Mouse (Mus musculus) adrenal gland, postnatal 36 days (tissue): ENCODE data around the gene Ptprr. TPM values are rescaled to one million over a fixed set of nuclear protein-coding genes. Genes with fewer than 3 reads are reported as not detected.

Experiments used
- DNase-seq, 2 experiments: peaks; one replicate each; pipeline ENCODE4 v3.0.0; 2021; ENCODE audit warnings: mixed read lengths in 1 of 2
- total RNA-seq, 2 experiments: library from RNA; stranded (reverse); gene quantifications; 2 replicates each; pipeline ENCODE4 v1.2.3; 2021

Gene Ptprr
- total RNA-seq, 2 experiments from 2014 or later: 2.9 to 3.6 TPM

DNA sequence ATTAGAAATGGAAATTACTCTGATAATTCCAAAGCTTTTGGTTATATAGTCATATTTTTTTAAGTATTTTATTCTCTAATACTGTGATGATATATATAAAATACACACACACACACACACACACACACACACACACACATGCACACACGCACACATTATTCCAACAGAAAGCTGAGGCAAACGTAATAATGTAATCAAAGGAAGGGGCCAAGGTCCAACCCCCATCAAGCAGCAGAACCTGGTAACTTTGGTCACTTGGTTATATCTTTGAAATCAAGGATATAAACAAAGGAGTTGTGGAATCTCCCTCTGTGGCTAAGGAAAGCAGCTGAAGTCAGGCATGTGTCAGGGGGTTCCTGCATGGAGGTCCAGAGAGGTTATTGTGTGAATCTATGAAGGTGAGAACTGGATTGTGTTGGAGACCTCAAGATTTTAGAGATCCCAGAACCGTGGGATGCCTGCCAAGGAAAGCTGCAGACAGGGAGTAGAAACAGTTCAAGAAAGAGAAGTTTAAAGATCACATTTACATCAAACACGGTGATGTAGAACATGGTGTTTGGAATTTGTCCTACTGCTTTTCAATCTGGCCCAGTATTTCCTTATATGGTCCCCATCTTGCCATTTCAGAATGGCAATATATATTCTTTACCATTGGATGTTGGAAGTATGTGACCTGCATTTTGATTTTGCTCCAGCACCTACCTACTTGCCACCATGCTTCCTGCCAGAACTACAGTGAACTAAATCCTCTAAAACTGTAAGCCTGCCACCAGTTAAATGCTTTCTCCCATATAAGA, 98.1 kb downstream of the Ptprr start:
- no peak for DNase-seq

DNA sequence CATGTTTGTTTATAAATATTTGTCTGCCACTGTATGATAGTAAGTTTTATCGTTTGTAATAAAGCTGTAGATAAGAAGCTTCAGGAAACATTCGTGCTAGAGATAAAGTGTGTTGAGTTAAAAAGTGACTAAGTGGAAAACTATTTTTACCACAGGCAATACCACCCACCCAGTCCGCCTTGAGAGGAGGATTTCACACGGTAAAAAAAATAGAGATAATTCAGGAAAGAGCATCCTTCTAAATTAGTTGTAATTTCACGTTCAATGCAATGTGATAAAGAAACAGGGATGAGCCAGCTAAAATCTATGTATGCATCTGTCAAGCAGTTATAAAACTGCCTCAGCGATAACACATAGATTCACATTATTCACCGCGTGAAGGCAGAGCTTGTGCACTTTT, 99.0 kb downstream of the Ptprr start:
- no peak for DNase-seq

DNA sequence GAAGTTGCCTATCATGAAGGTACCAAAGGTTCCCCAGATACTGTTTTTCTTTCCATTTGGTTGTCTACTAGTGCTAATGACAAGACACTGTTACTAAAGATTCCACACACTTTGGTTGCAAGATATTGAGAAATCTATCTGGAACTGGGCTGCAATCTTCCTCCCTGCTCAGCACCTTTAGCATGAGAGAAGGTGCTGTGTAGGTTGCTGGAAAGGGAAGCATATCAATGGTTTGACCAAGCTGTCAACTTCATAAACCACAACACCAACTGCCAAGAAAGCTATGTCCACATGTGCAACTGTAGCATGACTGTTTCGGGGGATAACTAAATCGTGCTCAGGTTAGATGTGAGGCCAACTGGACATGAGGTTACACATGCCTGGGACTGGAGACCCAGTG, 103.5 kb downstream of the Ptprr start:
- DNase-seq: no peak

DNA sequence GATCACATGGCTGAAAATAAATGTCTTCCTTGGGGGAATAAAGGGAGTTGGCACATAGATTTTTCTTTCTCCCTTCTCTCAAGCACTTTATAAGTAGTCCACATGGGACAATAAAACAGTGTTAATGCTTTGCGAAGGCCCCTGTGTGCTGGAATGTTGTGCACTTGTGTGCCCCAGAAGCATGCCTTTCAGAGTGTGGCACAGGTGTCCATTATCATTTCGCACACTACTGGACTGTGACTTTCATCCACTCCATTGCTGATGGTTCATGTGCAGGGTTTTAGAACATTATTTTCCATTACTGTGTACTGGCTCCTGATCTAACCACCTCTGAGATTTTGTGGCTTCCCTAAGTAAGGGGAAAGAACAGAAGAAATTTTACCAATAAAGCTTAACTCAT, 105.8 kb downstream of the Ptprr start:
- no peak for DNase-seq

DNA sequence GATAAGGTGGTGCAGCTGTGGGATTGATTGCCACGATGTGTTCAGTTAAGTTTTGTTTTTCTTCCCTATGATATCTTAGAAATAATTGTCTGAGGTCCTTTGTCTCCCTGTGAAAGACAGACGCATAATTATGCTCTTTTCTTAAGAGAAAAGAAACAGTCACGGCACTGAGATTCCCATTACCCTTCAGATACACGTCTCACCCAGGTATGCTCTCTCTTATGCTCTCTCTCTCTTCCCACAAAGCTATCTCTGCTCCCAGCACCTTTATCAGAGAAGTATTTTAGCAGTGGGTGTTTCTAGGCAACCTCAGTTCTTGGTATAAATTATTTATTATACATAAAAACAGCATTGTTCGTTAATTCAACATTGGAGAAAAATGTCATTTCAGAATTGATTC, 107.4 kb downstream of the Ptprr start:
- DNase-seq: no peak

DNA sequence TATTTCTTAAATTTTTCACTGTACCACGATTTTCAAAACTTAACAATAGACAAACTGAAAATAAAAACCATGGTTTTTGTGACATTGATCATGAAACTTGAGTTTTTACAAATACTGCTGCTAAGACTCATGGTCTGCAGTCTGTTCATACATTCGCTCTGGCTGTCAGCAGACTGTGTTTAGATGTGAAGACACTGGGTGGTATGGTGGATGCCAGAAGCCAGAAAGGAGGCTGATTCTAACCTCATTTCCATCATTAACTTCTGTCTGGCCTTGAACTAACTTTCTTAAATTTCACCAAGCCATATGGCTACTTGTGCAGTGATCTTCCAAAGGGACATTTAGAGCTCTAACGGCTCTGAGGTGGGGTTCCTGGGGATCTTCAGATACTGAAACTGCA, 112.4 kb downstream of the Ptprr start:
- no peak for DNase-seq

DNA sequence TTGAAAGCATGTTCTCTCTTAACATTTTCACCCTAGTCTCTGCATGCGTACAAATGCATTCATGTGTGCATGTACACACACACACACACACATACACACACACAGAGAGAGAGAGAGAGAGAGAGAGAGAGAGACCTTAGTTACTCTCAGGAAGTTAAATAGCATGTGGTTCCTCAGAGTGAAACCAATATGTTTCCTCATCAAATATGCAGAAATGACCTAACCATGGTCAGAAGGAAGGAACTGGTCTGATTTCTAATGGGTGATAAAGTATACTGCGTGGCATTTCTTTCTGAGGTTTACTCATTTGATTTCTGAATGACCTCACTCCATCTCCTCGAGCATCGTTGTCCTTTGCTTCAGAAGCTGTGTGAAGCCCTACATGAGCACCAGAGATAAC, 113.2 kb downstream of the Ptprr start:
- no peak for DNase-seq

DNA sequence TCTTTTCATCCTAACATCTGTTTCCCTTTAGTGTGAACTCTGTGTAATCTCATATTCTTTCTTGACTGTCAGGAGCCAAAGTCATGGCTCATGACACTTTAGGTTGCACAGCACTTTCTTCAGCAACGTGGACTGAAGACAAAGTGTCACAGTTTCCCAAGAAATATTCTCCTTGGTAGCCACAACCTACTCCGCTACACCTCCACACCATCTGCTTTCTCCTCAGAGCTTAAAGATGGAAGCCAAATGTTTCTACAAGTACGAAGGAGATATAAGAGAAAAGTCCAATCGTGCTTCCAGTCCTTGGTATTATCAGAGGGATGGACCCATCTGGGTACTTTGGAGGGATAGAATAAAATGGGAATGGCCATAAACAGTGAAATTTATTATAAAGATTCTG, 114.2 kb downstream of the Ptprr start:
- no peak for DNase-seq

DNA sequence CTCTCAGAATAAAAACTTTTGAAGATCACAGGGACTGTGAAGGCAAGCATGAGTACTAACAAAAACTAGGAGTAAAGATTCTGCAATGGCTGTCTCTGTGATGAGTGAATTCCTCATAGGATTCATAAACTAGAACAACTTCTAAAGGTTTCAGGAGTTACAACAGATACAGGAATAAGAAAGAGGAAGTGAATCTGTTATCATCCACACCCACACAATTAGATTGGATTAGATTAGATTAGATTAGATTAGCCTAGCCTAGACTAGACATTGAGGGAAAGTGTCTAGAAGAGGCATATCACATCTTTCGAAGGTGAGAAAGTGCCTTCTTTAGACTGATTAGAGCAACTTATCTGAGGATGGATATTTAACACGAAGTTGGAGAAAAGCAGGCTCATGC, 117.2 kb downstream of the Ptprr start:
- no peak for DNase-seq

DNA sequence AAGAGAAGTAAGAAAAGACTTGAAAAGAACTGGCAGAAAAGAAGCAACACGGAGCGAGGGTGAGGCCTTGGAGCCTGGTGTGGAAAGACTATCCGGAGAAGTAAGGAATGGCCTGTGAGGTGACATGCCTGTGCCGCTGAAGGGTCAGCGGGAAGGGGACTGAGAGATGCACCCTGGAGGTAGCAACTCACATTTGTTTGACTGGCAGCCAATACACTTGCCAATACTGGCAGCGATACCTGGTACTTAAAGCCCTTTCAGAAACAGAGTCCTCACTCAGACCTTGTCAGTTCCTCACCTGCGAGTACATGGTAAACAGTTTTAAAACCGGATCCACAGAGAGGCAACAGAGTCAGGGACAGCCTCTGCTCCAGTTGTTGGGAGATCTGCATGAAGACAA, 122.2 kb downstream of the Ptprr start:
- no peak for DNase-seq

DNA sequence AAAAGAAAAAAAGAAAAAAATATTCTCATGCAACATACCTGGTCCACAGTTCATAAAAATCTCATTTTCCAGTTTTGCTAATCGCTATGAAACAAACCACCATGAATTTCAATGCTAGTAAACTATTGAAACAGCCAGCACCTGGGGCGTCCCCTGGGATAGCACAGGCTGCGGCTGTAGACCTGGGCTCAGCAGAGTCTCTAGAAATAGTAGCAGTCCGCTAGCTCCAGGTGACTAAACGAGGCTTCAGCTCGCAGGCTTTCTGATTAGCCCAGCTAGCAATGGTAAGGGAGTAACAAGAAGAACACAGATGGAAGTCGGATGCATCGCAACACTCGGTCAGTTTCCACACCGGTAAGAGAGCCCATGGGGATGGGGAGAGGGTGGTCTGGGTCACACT, 125.7 kb downstream of the Ptprr start:
- no peak for DNase-seq

DNA sequence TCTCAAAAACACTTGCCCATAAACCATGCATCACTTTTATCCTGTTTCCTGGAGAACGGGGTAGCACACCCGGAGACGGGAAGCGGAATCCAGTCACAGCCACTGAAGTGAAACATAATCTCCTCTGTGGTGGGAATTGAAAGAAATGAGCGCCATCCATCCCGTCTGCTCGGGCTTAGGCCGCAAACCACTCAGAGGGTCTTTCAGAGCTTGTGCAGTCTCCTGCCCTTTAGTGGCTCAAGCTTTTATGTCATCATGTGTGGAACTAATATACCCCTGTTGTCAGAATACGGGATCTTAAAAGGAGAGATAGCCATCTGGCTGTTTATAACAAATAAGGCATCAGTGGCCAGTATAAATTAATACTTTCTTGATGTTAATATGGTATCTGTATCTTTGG, 128.1 kb downstream of the Ptprr start:
- no peak for DNase-seq

DNA sequence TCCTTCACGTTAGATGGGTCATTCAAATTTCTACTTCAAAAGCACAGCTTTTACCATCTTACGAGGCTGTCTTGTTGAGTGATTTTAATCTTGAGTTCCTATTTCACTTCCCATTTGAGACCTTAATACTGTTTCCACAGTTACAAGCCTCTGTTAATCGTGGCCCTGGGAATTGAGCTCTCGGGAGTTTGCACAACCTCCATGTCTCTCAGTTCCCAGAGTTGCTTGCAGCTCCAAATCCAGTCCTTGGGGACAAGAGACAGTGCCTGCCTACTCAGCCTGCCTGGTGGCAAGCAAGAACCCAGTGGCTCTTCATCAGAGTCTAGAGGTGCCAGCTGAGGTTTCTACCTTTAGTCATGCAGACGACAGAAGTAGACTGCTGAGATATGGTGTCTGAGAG, 136.7 kb downstream of the Ptprr start:
- peak in 1 of 2 experiments; percentile 2 for DNase-seq

DNA sequence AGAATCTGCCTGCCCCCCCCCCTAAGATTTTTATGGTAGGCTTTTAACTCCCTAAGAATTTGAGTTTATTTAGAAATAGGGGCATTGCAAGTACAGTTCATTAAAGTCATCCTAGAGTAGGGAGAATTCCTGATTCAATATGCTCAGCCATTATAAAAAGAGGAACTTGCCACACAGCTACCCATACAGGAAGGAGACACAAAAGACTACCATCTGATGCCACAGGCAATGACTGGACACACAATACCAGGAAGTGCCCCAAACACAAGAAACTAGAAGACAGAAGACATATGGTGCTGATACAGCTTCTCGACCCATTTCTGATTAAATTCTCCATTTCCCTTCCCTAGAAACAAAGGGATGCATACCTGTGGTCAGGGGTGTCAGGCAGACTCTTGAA, 138.7 kb downstream of the Ptprr start:
- no peak for DNase-seq

DNA sequence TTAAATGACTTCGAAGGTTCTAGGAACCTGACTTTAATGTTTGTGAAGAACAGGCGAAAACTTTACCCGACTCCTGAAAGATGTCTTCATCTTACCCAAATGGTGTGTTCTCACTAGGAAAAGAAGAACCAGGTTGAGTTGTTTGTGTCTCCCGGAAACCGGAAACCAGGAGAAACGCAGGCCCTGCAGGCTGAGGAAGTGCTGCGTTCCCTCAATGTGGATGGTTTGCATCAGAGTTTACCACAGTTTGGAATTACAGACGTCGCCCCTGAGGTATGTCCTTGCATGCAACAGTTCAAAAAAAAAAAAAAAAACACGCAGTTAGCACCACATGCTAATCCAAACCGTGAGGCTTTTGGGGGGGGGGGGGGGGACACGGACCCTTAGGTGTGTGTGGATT, 144.3 kb downstream of the Ptprr start:
- DNase-seq: no peak

DNA sequence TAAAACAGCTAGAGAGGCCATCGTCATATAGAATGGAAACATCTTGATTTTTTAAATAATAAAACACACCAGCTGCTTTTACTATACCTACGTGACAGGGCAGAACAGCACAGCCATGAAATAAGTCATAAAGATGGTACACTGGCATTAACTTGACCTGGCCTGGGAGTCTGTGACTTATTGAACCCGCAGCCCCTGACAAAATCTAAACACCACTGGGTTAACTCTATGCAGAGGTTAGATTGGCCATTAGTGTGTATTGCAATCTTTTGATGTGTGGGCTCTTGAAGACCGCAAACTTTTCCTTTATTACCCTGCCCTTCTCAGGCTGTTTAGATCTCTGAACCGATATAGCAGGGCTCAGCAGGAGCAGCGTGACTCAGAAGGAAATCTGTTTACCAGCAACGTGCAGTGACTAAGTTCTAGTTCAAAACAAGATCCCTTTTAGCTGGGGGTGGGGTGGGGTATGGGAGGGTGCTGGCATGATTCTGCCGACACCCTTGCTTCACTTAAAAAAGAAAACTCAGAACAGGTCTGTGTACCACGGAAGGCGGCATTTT, 157.4 kb downstream of the Ptprr start:
- no peak for DNase-seq

DNA sequence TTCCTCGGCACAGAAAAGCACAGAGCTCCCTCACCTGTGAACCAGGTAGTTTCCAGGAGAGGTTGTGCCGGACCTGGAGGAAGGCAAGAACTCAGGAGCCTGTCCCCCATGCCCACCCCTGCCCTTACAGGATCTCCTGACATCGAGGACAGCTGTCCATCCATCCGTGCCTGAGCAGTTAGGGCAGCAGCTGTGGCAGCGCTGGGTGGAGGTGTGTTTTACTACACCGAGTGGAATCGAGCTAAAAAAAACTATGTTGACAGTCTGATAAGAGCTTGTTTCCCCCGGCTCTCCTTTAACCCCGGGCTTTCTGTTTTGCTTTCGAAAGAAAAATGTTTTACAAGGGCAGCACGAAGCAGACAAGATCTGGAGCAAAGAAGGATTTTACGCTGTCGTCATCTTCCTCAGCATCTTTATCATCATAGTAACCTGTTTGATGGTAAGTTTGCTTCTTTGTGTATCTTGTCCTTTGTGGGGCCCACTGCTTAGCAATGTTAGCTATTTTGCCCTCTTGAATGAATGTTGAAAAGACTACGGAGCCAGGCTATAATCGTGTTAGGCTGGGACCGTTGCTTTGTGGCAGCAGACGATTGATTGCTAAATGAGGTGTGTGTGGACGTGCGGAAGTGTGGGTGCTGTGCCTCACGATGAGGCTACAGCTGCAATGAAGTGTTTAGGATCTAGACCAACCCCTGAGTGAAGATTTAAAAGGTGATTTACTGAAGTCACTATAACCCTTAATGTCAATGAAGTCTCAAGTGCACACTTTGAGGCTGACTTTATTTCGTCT, 159.6 kb downstream of the Ptprr start:
- no peak for DNase-seq

DNA sequence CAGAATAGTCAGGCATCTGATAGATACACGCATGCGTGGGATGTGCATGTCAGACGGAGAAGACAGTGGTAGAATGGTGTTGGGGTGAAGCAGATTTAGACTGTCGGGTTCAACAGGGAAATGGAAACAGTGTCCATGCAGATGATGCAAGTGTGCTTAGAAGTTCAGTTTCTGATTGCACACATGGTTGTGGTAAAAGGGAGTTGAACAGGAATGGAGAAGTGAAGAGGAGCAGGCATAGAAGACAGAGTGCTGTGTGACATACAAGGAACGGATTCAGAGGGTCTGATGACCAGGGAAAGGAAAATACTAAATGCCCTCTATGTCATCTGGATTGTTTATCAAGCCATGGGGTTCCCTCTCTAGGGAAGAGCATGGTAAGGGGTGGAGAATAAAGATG, 163.2 kb downstream of the Ptprr start:
- no peak for DNase-seq

DNA sequence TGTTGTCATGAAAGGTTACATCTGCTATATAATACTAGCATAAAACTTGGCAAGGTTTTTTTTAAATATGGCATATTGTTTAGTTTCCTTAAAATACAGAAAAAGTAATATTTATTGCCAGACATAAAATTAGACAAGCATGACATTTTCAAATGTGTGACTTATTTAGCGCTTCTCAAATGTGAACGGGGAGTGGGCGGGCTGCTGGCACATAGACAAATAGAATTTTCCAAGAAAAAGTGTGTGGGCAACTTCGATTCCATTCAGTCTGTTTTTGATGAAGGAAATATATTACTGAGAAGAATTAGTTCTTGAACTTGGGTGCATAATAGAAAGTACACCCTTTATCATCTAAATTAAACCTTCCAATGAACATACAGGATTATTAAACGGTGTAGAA, 164.2 kb downstream of the Ptprr start:
- no peak for DNase-seq

DNA sequence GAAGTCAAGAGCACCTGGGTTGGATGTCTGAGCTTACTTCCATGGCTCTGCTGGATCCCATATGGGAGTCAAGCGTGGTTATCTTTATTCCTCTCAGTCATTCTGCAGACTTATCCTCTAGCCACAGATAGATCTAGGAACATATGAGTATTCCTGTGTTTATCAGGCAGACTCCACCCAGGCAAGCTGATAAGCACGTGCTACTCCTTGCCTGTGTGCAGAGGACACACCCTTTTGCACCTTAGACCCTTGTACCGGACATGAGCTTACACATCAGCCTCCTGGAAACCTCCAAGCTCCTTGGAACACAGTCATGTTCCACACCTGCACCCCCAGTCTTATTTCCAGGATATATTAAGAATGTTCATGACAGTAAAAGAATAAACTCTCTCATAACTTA, 165.2 kb downstream of the Ptprr start:
- DNase-seq: no peak

DNA sequence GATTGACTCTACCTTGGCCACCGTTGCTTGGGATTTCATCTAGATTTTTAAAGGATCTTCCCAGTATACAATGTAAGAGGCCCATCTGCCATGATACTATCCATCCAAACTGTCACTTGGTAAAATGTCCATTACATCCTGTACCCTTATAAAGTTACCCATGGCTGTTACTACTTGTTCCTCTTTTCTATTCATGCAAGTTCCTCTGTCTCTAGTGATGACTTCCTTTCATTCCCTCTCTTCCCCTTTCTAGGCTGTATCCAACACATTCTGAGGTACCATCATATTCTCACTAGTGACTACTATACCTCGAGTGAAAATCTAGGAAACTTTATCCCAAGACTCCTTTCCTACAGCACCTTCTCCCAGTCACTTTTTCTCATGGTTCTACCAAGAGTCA, 173.7 kb downstream of the Ptprr start:
- no peak for DNase-seq

DNA sequence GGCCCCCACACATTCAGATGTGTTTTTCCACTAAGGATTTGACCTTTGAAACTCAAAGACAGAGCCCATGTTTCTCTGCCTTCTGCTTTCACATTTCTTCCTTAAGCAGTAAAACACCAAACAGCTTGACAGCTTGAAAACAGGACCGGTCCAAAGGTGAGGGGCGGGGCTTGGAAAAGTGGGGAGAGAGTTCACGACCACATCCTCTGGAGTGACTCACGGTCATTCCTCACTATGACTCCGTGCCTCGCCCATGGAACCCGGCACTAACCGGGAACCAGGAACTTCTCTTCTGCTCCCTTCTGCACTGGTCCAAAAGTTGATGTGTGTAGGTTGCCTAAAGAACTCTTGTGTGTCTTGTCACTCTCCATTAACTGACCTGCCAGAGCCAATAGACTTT, 174.3 kb downstream of the Ptprr start:
- no peak for DNase-seq

DNA sequence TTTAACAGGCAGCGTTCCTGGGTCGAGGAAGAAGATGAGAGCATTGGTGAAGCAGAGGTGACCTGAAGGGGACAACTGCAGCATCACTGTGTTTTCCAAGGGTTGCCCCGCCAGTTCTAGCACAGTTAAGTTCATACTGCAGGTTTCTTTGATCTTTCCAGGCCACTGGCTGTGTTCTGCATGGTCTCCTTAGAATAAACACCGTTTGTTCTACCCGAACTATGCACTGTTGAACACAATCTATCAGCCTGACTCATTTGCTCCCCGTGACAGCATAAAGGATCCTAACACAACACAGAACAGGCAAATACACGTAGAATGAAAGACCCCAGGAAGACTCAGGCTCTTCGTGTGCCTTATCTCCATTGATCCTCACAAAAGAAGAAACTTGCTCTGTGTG, 176.4 kb downstream of the Ptprr start:
- DNase-seq: no peak
